ENCODE assay signal across 8 mouse cellular contexts in the genomic region with DNA sequence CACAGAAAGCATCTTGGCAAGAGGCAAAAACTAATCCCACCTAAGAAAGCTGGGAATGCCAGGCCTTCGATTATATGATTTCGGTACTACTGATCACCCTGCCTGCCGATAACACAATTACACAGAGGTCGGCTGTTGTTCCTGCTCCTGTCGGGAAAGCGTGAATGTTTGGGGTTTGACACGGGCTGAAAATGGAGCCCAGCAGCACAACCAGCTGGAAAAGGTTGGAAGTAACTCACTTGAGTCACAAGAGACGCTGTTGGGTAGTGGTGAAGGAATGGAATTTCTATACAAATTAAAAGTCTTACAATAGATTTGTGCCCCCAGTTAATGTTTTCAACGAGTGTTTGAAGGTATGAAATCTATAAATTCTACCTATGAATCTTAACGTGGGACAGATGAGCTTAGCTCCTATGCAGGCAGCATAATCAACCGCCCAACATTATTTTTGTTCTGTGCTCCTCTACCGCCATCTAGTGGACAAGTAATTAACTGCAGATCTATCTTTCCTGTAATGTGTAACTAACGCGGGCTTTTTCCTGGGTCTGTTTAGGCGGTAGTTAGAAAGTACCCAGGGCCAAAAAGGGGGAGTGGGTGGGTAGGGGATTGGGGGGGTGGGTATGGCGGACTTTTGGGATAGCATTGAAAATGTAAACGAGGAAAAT.
A peak's percentile ranks its signal among the peaks of the same experiment; 100 is the strongest.
DNase-seq lines count a peak whose midpoint lies in the region; ATAC-seq and TF ChIP-seq lines count a peak whose summit lies in the region.

No protein-coding gene starts in this region.

- no peak for TF ChIP-seq POLR2A in testis, adult 2 months (IDR thresholded peaks at IDR 0.05; ENCODE audit: control insufficient read depth, low read depth, low read length)

- no peak overlapping the region for H3K9ac ChIP-seq in forebrain, embryonic 13.5 days
- no peak overlapping the region for H3K9ac ChIP-seq in intestine, embryonic 16.5 days (ENCODE audit: low read depth, low read length)
- H3K9ac ChIP-seq in liver, embryonic 14.5 days (replicated peaks): no peak overlapping the region
- H3K9ac ChIP-seq in neural tube, embryonic 14.5 days (replicated peaks; ENCODE audit: low read depth, low read length): no peak overlapping the region

- 29% methylated on average over 17 of the region's 17 CpGs for WGBS in forebrain, embryonic 13.5 days
- 28% methylated on average over 17 of the region's 17 CpGs for WGBS in intestine, embryonic 16.5 days
- WGBS in liver, embryonic 14.5 days (ENCODE audit: insufficient replicate concordance): 24% methylated on average over 17 of the region's 17 CpGs
- WGBS in neural tube, embryonic 14.5 days: 29% methylated on average over 17 of the region's 17 CpGs

- no peak overlapping the region for H3K27ac ChIP-seq in testis, adult 2 months (ENCODE audit: control insufficient read depth, insufficient read depth, low read depth, low read length)
- H3K27ac ChIP-seq in forebrain, embryonic 13.5 days: no peak overlapping the region
- H3K27ac ChIP-seq in intestine, embryonic 16.5 days (ENCODE audit: low read length): no peak overlapping the region
- H3K27ac ChIP-seq in liver, embryonic 14.5 days: no peak overlapping the region
- no peak overlapping the region for H3K27ac ChIP-seq in neural tube, embryonic 14.5 days (ENCODE audit: low read depth, low read length)

- no peak overlapping the region for H3K4me3 ChIP-seq in testis, adult 2 months (ENCODE audit: control insufficient read depth, low read depth, low read length)
- H3K4me3 ChIP-seq in forebrain, embryonic 13.5 days: no peak overlapping the region
- H3K4me3 ChIP-seq in intestine, embryonic 16.5 days (ENCODE audit: low read length): no peak overlapping the region
- no peak overlapping the region for H3K4me3 ChIP-seq in liver, embryonic 14.5 days (ENCODE audit: insufficient read depth in 1 of 2, low read depth in 2 of 2, low read length in 2 of 2)
- no peak overlapping the region for H3K4me3 ChIP-seq in neural tube, embryonic 14.5 days (ENCODE audit: low read depth, low read length)

- 0 out of 2 replicates have a peak, but pooled peaks have one; percentile 7 for TF ChIP-seq CTCF in testis, adult 2 months (IDR thresholded peaks at IDR 0.05; ENCODE audit: control insufficient read depth, insufficient read depth, insufficient replicate concordance, low read depth, low read length)
- peak; percentile 72 for TF ChIP-seq CTCF in liver, embryonic 14.5 days (IDR thresholded peaks at IDR 0.05; ENCODE audit: low read depth)

- peak; percentile 90 for ATAC-seq in forebrain, embryonic 13.5 days
- ATAC-seq in intestine, embryonic 16.5 days: peak; percentile 65
- no peak for ATAC-seq in liver, embryonic 14.5 days (ENCODE audit: insufficient read depth)
- peak; percentile 52 for ATAC-seq in neural tube, embryonic 14.5 days (ENCODE audit: low read depth)

- H3K27me3 ChIP-seq in testis, adult 2 months (ENCODE audit: control insufficient read depth, insufficient read depth, low read length): no peaks in the 10 kb centered on the region
- H3K27me3 ChIP-seq in forebrain, embryonic 13.5 days: no peaks in the 10 kb centered on the region
- no peaks in the 10 kb centered on the region for H3K27me3 ChIP-seq in intestine, embryonic 16.5 days (replicated peaks; ENCODE audit: control insufficient read depth, insufficient read depth, low read length)
- H3K27me3 ChIP-seq in liver, embryonic 14.5 days (ENCODE audit: control insufficient read depth, insufficient read depth, low read length): no peaks in the 10 kb centered on the region
- no peaks in the 10 kb centered on the region for H3K27me3 ChIP-seq in neural tube, embryonic 14.5 days (ENCODE audit: control insufficient read depth, insufficient read depth, low read length)

- no peak overlapping the region; the same call in 1 of the 2 replicates for H3K4me2 ChIP-seq in forebrain, embryonic 13.5 days
- H3K4me2 ChIP-seq in intestine, embryonic 16.5 days (ENCODE audit: low read depth, low read length): no peak overlapping the region
- H3K4me2 ChIP-seq in liver, embryonic 14.5 days (ENCODE audit: low read depth): no peak overlapping the region
- H3K4me2 ChIP-seq in neural tube, embryonic 14.5 days (ENCODE audit: low read depth, low read length): no peak overlapping the region

- no peaks in the 10 kb centered on the region for H3K9me3 ChIP-seq in forebrain, embryonic 13.5 days (replicated peaks)
- H3K9me3 ChIP-seq in intestine, embryonic 16.5 days (ENCODE audit: control insufficient read depth, low read length): no peaks in the 10 kb centered on the region
- no peaks in the 10 kb centered on the region for H3K9me3 ChIP-seq in liver, embryonic 14.5 days (ENCODE audit: control insufficient read depth, low read length)
- H3K9me3 ChIP-seq in neural tube, embryonic 14.5 days (ENCODE audit: control insufficient read depth, low read length): no peaks in the 10 kb centered on the region

- DNase-seq in testis, postnatal 10 days (ENCODE audit: low spot score): no peak
- DNase-seq in brain, embryonic 18.5 days (ENCODE audit: low read depth, low spot score): peak; percentile 49
- peak; percentile 12 to 41 (median 32) for DNase-seq in liver, embryonic 14.5 days (ENCODE audit: low read depth in 3 of 3, low spot score in 3 of 3)
- DNase-seq in spleen, postnatal 14 days (ENCODE audit: low spot score in 2 of 2): no peak

- no peaks in the 10 kb centered on the region for H3K36me3 ChIP-seq in testis, adult 2 months (ENCODE audit: control insufficient read depth, insufficient read depth, low read length)
- H3K36me3 ChIP-seq in forebrain, embryonic 13.5 days (ENCODE audit: poor library complexity, severe bottlenecking): no peaks in the 10 kb centered on the region
- no peaks in the 10 kb centered on the region for H3K36me3 ChIP-seq in intestine, embryonic 16.5 days (ENCODE audit: control insufficient read depth, insufficient read depth, low read length)
- H3K36me3 ChIP-seq in liver, embryonic 14.5 days (replicated peaks; ENCODE audit: control insufficient read depth, insufficient read depth, low read depth): no peaks in the 10 kb centered on the region
- no peaks in the 10 kb centered on the region for H3K36me3 ChIP-seq in neural tube, embryonic 14.5 days (ENCODE audit: control insufficient read depth, insufficient read depth, low read length)

- H3K4me1 ChIP-seq in testis, adult 2 months (ENCODE audit: control insufficient read depth, insufficient read depth, low read length): no peaks in the 10 kb centered on the region; the same call in 1 of the 2 replicates
- no peaks in the 10 kb centered on the region for H3K4me1 ChIP-seq in forebrain, embryonic 13.5 days
- H3K4me1 ChIP-seq in intestine, embryonic 16.5 days (ENCODE audit: control insufficient read depth, insufficient read depth, low read length): no peaks in the 10 kb centered on the region
- no peaks in the 10 kb centered on the region for H3K4me1 ChIP-seq in liver, embryonic 14.5 days (replicated peaks; ENCODE audit: control insufficient read depth in 2 of 2, insufficient read depth in 2 of 2, low read length in 1 of 2)
- no peaks in the 10 kb centered on the region for H3K4me1 ChIP-seq in neural tube, embryonic 14.5 days (ENCODE audit: control insufficient read depth, insufficient read depth, low read length)

- TF ChIP-seq EP300 in liver, embryonic 14.5 days (IDR thresholded peaks at IDR 0.05; ENCODE audit: low read depth): no peak

Comparison
In these comparisons a context has a peak if more than half of its experiments do, and no peak if none do; other contexts are left out.
1. DNase-seq: peak in brain, embryonic 18.5 days (single experiment) and liver, embryonic 14.5 days (3 of 3); none in testis, postnatal 10 days (single experiment) and spleen, postnatal 14 days (0 of 2).